Mouse (Mus musculus) neural tube, embryonic 14.5 days (tissue): ENCODE results near the gene Kxd1. TPM values are rescaled to one million over a fixed set of nuclear protein-coding genes. Genes with fewer than 3 reads are reported as not detected.
A peak's percentile ranks its signal among the peaks of the same experiment; 100 is the strongest.

Source experiments
- ATAC-seq: fragments of 200-750 bp; cut with Nextera tagmentation; 2 replicates; pipeline ENCODE4 v1.8.0; 2017; ENCODE audit warnings: low read depth, mild to moderate bottlenecking, moderate TSS enrichment, moderate library complexity
- H3K27ac ChIP-seq: fragments of 300-500 bp; sonication (generic); 2 replicates; pipeline ENCODE4 v1.5.1; 2014; ENCODE audit warnings: low read depth, mild to moderate bottlenecking, control low read depth, low read length, moderate library complexity, mixed read lengths
- H3K27me3 ChIP-seq: fragments of 300-500 bp; sonication (generic); 2 replicates; pipeline ENCODE4 v1.6.1; 2014; ENCODE audit warnings: low read length; ENCODE audit not compliant: control insufficient read depth, insufficient read depth
- H3K36me3 ChIP-seq: fragments of 300-500 bp; sonication (generic); 2 replicates; pipeline ENCODE4 v1.6.1; 2014; ENCODE audit warnings: low read length, mixed read lengths; ENCODE audit not compliant: control insufficient read depth, insufficient read depth
- H3K4me1 ChIP-seq: fragments of 300-500 bp; sonication (generic); 2 replicates; pipeline ENCODE4 v1.6.1; 2014; ENCODE audit warnings: low read length; ENCODE audit not compliant: control insufficient read depth, insufficient read depth
- H3K4me2 ChIP-seq: fragments of 300-500 bp; sonication (generic); 2 replicates; pipeline ENCODE4 v1.6.1; 2014; ENCODE audit warnings: mild to moderate bottlenecking, low read depth, low read length, control low read depth
- H3K4me3 ChIP-seq: fragments of 300-500 bp; sonication (generic); 2 replicates; pipeline ENCODE4 v1.5.1; 2014; ENCODE audit warnings: low read depth, low read length, control low read depth, mixed read lengths
- H3K9ac ChIP-seq: fragments of 300-500 bp; sonication (generic); replicated peaks from 2 replicates; pipeline ENCODE4 v1.6.1; 2014; ENCODE audit warnings: low read depth, mild to moderate bottlenecking, control low read depth, low read length, mixed read lengths
- H3K9me3 ChIP-seq: fragments of 300-500 bp; sonication (generic); 2 replicates; pipeline ENCODE4 v1.6.1; 2016; ENCODE audit warnings: low read length; ENCODE audit not compliant: control insufficient read depth
- WGBS: fragments of 180-500 bp; shearing (Covaris S2); extraction: QIAGEN DNeasy Blood & Tissue Kit; methylation state at CpG from one replicate; pipeline ENCODE4 v1.1.7; 2014; 5-methylcytosine and 5-hydroxymethylcytosine counted together
- polyA plus RNA-seq: library from polyadenylated mRNA; unstranded; fragments of >200 nt; fragmentation: Nextera tagmentation; extraction: Ambion mirVana; gene quantifications from 2 replicates; pipeline ENCODE4 v1.2.1, GENCODE M21; 2014

The Kxd1 gene
- polyA plus RNA-seq, 1 experiment from 2014 or later: 51.9 TPM

DNA sequence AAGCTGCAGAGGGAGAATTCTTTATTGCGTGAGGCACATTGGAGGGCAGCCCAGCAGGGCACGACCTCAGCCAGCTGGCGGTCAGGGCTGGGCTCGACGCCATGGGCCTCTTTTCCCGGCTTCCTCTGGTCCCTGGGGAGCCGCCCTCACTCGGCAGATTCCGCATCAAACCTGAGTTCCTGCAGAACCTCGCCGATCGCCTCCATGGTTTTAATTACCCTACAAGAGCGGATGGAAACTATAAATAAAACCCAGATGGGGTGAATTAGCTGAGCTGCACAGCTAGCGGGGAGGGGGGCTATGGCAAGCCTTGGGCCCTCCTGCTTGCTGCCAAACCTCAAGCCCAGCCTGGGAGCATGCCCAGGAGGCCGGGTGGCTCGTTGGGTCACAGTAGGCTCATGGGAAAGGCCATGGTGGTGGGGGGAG lies 23.5 kb downstream of the Kxd1 start:
- H3K27ac ChIP-seq: no peak overlapping the region
- H3K4me1 ChIP-seq: peaks cover 21% of the 10 kb centered on the region
- ATAC-seq: no peak
- peaks cover 7% of the 10 kb centered on the region; the same call in 1 of the 2 replicates for H3K36me3 ChIP-seq
- H3K9me3 ChIP-seq: no peaks in the 10 kb centered on the region
- 27% methylated on average over 16 of the region's 16 CpGs for WGBS
- H3K4me2 ChIP-seq: no peak overlapping the region
- H3K27me3 ChIP-seq: peaks cover 31% of the 10 kb centered on the region
- no peak overlapping the region for H3K9ac ChIP-seq
- no peak overlapping the region for H3K4me3 ChIP-seq

DNA sequence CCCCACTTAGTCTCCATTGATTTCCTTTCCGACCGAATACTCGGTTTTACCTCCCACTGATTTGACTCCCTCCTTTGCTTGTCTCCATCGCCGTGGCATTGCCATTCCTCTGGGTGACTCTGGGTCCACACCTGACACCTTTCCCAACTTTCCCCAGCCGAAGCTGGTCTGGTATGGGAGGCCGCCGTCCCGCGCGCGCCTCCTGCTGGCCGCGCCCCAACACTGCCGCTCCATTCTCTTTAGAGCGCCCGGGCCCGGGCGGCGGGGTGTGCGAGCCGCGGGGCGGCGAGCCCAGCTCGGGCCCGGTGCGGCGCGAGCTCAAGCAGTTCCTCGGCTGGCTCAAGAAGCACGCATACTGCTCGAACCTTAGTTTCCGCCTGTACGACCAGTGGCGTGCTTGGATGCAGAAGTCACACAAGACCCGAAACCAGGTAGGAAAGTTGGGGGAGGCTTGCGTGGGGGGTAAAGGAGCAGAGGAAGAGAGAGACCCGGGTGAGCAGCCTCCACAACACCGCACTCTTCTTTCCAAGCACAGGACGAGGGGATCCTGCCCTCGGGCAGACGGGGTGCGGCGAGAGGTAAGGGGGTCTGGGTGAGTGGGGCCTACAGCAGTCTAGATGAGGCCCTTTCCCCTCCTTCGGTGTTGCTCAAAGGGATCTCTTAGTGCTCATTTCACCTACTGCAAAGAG lies 24.6 kb downstream of the Kxd1 start:
- peaks cover 39% of the 10 kb centered on the region for H3K27me3 ChIP-seq
- no peaks in the 10 kb centered on the region for H3K9me3 ChIP-seq
- ATAC-seq: no peak
- H3K4me3 ChIP-seq: no peak overlapping the region
- no peak overlapping the region for H3K27ac ChIP-seq
- H3K9ac ChIP-seq: no peak overlapping the region
- no peak overlapping the region for H3K4me2 ChIP-seq
- H3K36me3 ChIP-seq: peaks cover 4% of the 10 kb centered on the region; the same call in 1 of the 2 replicates
- H3K4me1 ChIP-seq: peaks cover 13% of the 10 kb centered on the region
- WGBS: 12% methylated on average over 46 of the region's 46 CpGs

DNA sequence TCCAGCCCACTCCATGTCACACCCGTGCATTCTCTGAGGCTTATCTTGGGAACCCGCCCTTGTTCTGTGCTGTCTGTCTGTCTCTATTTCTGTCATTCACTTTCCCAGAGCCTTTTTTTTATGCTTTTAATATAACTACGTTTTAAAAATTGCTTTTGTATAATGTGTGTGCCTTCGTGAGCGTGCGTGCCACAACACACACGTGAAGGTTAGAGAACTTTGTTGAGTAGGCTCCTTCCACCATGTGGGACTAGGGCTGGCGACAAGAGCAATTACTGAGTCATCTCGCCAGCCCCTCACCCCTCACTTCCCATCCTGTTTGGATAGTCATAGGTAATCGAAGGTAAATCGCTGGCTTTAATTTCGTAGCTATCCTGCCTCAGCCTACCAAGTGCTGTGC lies 25.2 kb downstream of the Kxd1 start:
- ATAC-seq: no peak
- no peak overlapping the region for H3K27ac ChIP-seq
- H3K4me3 ChIP-seq: no peak overlapping the region
- 0 out of 2 replicates have a peak, but pooled peaks cover under 1% of the 10 kb centered on the region for H3K36me3 ChIP-seq
- 33% methylated on average over 12 of the region's 12 CpGs for WGBS
- no peaks in the 10 kb centered on the region for H3K9me3 ChIP-seq
- peaks cover 13% of the 10 kb centered on the region for H3K4me1 ChIP-seq
- H3K9ac ChIP-seq: no peak overlapping the region
- H3K4me2 ChIP-seq: no peak overlapping the region
- H3K27me3 ChIP-seq: peaks cover 40% of the 10 kb centered on the region

DNA sequence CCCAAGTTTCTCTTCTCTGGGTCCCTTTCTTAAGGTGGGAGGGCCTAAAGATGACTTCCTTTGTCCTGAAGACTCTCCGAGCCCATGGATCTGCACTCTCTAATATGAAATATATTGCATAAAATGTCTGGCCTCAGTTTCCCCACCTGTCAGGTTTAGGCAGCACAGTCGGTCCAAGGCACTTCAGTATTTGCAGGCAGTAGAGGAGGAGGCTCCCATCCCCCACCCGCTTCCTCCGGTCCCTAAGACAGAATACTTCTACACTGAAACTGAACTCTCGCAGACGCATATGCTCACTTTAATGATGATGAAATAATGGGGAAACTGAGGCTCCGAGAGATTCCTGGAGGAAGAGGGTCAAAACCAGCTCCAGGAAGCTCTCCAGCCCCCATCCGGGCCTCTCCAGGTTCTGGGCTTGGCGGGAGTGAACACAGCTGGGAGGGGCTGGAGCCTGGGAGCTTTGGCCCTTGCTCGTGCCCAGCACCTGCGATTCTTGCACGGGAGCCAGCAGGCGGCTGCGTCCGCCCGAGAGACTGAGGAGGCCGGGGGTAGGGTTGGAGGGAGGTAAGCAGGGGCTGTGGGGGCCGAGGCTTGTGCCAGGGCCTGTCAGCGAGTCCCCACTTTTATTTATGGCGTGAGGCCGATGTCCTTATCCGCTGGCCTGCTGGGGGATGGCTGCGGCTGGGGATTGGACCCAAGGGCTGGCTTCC lies 25.8 kb downstream of the Kxd1 start:
- no peak overlapping the region for H3K4me2 ChIP-seq
- H3K27ac ChIP-seq: no peak overlapping the region
- WGBS: 14% methylated on average over 23 of the region's 23 CpGs
- peaks cover 13% of the 10 kb centered on the region for H3K4me1 ChIP-seq
- no peak for ATAC-seq
- no peaks in the 10 kb centered on the region for H3K36me3 ChIP-seq
- H3K9me3 ChIP-seq: no peaks in the 10 kb centered on the region
- peaks cover 45% of the 10 kb centered on the region for H3K27me3 ChIP-seq
- H3K4me3 ChIP-seq: no peak overlapping the region
- no peak overlapping the region for H3K9ac ChIP-seq

DNA sequence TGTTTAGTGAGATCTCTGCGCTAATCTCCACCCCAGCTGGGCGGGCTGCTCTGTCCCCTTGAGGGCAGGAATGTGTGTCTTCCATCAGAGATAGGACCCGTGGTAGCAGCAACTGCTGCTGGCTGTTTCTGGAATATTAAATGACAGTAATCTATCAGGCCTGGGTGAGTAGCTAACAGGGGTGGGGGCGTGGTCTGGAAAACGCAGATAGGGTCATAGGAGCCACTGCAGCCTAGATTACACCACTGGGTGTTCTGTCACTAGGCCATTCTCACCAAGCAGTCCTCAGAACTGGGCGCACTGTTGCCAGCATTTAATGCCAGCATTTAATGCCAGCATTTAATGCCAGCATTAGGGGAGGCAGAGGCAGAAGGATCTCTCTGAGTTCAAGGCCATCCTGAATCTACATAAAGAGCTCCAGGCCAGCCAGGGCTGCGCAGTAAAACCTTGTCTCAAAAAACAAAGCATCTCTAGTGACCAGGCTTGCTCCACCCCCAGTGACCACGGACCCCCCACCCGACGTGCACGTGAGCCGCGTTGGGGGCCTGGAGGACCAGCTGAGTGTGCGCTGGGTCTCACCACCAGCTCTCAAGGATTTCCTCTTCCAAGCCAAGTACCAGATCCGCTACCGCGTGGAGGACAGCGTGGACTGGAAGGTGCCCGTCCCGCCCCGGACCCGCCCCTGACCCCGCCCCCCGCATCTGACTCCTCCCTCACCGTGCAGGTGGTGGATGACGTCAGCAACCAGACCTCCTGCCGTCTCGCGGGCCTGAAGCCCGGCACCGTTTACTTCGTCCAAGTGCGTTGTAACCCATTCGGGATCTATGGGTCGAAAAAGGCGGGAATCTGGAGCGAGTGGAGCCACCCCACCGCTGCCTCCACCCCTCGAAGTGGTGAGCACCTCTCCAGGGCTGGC lies 27.1 kb downstream of the Kxd1 start:
- Histone ChIP-seq H3K36me3 (no peaks in the 10 kb centered on the region), H3K27ac (no peak overlapping the region), H3K4me1 (peaks cover 9% of the 10 kb centered on the region), H3K27me3 (peaks cover 57% of the 10 kb centered on the region), H3K9me3 (no peaks in the 10 kb centered on the region), H3K9ac (no peak overlapping the region), H3K4me3 (0 out of 2 replicates have a peak overlapping the region, but pooled peaks have one; percentile 7), H3K4me2 (no peak overlapping the region)
- 6% methylated on average over 39 of the region's 39 CpGs for WGBS
- no peak for ATAC-seq

DNA sequence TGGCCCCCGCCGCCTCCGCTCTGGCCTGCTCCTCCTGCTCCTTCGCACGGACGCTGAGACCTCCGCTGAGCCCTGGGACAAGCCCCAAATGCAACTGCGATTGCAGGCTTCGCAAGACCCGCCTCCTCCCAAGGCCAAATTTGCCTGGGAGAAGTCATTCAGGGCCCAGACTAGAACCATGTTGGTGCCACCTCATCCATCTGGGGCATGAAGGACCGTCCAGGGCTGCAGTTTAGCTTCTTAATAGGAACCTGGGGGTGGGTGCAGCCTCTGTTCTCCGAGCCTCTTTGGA lies 32.0 kb downstream of the Kxd1 start:
- Histone ChIP-seq H3K4me1 (peaks cover 18% of the 10 kb centered on the region), H3K27ac (no peak overlapping the region), H3K27me3 (peaks cover 83% of the 10 kb centered on the region), H3K9ac (no peak overlapping the region), H3K9me3 (no peaks in the 10 kb centered on the region), H3K4me3 (no peak overlapping the region), H3K4me2 (peak overlapping the region; percentile 1; the same call in 1 of the 2 replicates), H3K36me3 (no peaks in the 10 kb centered on the region)
- 6% methylated on average over 9 of the region's 12 CpGs for WGBS
- ATAC-seq: no peak

DNA sequence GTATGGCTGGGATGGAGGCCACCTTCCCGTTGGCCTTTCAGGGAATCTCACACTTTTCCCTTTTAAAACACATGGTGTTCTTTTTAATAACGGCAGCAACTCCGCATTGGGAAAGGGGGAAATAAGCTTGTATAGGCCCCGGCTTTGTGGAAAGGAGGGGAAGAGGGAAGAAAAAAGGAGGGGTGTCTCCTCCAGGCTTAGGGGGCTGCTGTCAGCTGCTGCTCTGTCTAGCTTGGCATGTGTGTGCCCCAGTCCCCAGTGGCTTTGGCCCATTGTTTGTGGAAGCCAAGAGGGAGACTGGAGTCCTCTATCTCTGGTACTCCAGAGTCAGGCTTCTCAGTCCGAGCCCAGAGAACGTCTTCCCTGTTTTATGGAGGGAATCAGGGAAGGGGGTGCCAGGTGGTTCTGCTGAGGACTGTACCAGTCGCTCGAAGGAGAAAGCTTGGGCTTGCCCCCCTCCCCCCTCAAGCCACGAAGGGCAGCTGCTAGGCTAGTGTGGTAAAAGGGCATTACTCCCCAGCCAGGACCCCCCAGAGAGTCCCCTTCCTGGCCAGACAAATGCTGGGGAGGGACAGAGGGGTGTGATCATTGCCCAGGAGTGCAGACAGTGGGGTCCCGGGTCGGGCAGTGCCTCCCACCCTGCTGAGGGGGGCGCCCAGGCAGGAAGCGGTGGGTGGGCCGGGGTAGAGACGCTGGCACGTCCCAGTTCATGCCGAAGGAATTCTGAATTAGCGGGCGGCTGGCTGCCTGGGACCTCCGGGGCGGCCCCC lies 32.6 kb downstream of the Kxd1 start:
- Histone ChIP-seq H3K4me1 (peaks cover 18% of the 10 kb centered on the region), H3K4me2 (peak overlapping the region; percentile 1; the same call in 1 of the 2 replicates), H3K9me3 (no peaks in the 10 kb centered on the region), H3K4me3 (no peak overlapping the region), H3K27me3 (peaks cover 84% of the 10 kb centered on the region), H3K36me3 (no peaks in the 10 kb centered on the region), H3K9ac (no peak overlapping the region), H3K27ac (no peak overlapping the region)
- WGBS: 3% methylated on average over 21 of the region's 21 CpGs
- ATAC-seq: no peak

DNA sequence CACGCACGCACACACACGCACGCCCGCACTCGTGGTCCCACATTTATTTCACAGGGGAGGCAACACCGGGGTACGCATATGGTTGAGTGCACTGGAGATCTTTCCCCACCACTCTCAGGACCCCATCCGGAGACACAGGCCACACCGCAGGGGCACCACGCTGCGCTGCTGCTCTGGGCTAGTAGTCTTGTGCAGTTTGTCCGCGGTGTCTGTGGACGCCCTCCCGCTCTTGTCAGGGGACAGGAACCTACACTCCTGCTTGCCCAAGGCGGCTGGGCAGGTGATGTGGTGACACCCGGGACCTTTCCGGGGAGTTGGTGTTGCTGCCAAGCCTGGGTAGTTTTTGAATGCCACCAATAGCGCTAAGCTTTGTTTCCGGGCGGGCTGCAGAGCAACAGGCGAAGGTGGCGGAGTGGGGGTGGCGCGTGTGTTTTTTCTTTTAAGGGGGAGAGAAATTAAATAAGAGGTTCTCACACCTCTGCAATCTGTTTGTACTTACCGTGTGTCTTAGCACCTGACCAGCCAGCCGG lies 33.3 kb downstream of the Kxd1 start:
- Histone ChIP-seq H3K4me1 (peaks cover 19% of the 10 kb centered on the region), H3K4me2 (peak overlapping the region; percentile 50; the same call in 1 of the 2 replicates), H3K4me3 (0 out of 2 replicates have a peak overlapping the region, but pooled peaks have one; percentile 10), H3K9ac (no peak overlapping the region), H3K27me3 (peaks cover 84% of the 10 kb centered on the region), H3K9me3 (no peaks in the 10 kb centered on the region), H3K27ac (no peak overlapping the region), H3K36me3 (no peaks in the 10 kb centered on the region)
- 3% methylated on average over 28 of the region's 28 CpGs for WGBS
- ATAC-seq: no peak
